Mouse (Mus musculus) right cerebral cortex, postnatal 4 days (tissue): ENCODE data around the gene 1500009C09Rik.
A peak's percentile ranks its signal among the peaks of the same experiment; 100 is the strongest.

Experiments
- DNase-seq: peaks from one replicate; pipeline ENCODE4 v3.0.0-alpha.2; 2022

1500009C09Rik gene

DNA sequence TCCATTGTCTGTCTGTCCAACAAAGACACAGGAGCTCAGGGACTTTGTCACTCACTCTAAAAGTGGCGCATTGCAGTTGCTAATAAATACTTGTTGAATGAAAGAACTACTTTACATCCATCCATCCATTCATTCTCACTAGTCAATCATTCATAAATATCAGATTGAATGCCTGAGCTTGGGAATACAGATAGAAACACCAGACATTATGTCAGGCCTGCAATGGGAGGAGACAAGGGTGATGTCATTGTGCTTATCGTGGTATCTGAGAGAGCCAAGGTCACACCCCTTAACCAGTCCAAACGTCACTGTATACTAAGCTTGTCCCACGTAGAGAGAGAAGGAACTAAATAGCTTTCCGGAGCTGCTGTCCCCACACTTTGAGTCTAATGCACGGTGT lies at the start of gene 1500009C09Rik:
1500009C09Rik (plus strand) TSS at position 301 of the 400 bp plus-strand sequence.
- DNase-seq = no peak

DNA sequence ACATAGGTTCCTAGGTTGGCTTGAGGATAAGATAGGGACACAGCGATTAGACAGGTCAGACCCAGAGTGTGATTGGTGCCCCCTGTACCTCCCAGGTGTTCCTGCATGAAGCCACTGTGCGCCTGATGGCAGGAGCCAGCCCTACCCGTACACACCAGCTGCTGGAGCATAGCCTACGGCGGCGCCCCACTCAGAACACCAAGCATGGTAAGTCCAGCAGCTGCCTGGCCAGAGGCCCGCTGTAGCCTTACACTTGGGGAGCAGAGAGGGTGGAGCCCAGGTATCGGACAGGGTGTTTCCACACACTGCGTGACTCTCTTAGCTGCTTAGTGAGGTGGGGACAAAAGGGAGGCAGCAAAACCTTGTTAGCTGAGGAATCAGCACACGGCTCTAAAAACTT lies 49.1 kb upstream of the 1500009C09Rik start:
- no peak for DNase-seq

DNA sequence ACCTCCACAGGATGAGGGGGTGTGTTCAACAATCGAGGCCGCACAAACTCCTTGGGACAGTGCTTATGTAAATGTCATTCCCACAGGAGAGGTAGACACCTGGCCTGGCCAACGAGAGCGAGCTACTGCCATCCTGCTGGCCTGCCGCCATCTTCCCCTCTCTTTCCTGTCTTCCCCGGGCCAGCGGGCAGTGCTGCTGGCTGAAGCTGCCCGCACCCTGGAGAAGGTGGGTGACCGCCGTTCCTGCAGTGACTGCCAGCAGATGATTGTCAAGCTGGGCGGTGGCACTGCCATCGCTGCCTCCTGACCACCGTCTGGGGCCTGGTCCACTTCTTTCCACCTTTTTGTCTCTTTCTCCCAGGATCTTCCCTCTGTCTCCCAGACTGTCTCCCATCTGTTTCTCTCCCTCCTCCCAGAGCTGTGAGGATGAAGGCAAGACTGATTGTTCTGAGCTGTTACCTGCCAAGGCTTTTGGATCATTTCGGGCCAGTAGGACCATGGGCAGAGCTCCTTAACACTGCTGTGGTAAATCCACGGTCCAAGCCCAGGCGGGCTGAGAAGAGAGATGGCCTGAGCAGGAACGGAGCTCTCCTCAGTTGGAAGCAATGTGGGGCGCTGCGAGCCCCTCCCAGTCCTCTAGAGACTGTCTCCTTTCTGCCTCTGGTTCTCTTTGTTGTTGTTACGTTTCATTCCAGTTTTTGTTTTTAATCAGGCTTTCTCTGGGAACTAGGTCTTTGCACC lies 48.4 kb upstream of the 1500009C09Rik start:
- DNase-seq = no peak

DNA sequence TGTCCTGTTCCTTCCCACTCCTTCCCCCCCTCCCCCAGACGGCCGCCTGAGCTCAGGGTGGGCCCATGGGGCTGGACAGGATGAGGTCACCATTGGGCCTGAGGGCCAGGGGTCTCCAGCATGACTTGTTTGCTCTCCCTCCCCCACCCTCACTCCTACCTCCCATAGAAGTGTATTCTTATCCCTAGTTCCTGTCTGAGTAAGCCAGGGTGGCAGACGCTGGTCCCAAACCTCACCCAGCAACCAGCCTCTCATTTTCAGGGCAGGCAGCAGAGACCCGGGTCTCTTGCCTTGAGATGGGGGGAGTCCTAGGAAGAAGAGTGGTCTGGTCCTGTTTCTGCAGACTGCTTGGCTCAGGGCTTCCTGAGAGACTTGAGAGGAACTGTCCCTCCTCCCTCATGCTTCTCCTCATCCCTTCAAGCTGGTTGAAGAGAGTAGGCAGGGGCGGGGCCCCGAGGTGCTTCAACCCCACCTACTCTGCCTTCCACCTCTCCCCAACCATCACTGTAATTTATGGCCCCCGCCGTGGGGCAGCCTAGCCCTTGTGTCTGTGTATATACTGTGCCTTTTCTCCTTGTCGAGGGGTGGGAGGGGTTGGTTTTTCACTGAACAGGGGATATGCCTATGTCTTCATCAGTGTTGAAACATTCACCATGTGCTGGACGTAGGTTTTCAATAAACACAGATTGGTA lies 47.4 kb upstream of the 1500009C09Rik start:
- no peak for DNase-seq

DNA sequence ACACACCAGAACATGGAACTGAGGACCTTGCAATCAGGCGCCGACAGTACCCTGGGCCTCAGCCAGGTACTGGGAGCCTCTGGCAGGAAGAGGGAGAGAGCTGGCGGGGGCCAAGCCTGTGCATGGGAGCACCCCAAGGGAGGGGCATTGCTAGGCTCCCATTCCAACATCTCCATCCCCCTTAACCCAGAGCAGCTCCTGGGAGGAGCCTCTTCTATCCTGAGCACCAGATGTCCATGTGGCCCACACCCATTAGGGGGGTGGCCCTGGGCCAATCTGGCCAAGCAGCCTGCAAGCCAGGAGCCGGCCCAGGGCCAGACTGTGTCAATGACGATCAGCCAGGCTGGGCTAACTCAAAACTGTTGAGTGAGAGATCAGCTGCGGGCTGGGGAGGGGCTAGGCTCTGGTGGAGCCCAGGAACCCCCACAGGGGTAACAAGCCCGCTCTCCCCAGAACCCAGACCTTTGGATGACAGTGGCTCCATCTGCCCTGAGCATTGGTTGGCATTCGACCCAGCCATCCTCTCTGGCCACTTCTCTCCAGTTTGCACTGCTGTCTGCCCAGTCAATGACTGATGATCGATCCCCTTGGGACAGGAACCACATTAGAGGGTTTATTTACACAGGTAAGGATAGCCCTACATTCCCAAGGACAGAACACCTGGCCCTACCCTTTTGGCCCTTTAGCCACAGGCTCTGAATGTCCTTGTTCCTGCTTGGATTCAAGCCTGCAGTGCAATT lies 45.7 kb upstream of the 1500009C09Rik start:
- DNase-seq = peak; percentile 63

DNA sequence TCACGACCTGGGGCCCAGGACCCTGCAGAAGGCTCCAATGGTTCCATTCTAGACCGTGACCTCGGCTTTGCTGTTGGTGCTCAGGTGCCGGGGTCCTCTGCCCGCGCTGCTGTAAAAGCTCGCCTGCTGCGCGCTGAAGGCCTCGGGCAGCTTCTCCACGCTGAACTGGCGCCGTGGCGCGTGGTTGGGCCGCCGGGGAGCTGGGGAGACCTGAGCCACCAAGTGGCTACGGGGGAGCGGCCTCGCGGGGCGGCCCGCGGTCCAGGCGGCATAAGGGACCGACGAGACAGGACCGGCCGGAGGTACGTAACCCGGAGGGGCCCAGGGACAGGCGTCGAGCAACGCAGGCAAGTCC lies 45.1 kb upstream of the 1500009C09Rik start:
- no peak for DNase-seq

DNA sequence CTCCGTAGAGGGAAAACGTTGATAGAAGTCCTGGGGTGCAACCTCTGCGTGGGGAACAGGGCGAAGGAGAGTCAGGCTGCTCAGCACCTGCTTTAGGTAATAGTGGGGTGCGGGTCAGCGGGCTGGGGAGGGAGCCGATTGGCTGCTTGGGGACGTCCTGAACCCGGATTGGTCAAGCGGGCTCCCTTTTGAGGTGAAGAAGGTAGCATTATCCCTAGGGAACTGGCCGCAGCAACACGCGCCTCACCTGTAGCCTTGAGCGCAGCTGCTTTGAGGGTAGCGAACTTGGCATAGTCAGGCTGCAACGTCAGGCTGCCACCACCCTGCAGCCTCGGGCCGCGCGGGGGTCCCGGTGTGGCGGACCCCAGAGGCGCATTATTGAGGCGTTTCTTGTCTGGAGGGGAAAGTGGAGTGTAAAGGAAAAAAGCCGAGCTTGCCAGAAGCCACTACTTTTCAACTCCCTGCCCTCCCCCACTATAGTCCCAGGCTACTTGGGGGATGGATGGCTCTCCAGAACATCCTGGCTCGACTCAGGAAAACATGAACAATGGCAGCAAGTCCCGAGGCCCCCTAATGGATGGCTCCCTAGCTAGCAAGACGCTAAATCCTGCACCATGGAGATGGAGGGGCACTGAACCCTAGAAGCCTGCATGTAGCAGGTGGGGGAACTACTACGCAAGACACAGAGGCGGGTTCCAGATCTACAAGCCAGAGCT lies 44.5 kb upstream of the 1500009C09Rik start:
- DNase-seq = no peak

DNA sequence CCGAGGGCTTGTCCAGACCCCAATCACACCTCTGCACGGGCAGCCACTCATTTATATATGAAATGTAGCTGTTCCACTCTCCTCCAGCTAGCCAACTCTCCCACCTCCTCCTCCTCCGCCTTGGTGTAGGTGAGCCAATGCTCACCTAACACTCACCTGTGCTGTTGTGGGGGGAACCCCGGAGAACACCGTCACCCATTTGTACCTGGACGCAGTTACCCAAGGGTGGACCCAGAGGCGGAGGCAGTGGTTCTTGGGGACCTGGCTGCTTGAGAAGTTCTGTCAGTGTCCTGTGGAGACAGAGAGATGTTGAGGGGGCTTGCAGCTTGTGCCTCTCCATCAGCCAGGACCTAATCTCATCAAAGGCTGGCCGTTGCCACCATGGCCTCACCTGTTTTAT lies 43.9 kb upstream of the 1500009C09Rik start:
- no peak for DNase-seq

DNA sequence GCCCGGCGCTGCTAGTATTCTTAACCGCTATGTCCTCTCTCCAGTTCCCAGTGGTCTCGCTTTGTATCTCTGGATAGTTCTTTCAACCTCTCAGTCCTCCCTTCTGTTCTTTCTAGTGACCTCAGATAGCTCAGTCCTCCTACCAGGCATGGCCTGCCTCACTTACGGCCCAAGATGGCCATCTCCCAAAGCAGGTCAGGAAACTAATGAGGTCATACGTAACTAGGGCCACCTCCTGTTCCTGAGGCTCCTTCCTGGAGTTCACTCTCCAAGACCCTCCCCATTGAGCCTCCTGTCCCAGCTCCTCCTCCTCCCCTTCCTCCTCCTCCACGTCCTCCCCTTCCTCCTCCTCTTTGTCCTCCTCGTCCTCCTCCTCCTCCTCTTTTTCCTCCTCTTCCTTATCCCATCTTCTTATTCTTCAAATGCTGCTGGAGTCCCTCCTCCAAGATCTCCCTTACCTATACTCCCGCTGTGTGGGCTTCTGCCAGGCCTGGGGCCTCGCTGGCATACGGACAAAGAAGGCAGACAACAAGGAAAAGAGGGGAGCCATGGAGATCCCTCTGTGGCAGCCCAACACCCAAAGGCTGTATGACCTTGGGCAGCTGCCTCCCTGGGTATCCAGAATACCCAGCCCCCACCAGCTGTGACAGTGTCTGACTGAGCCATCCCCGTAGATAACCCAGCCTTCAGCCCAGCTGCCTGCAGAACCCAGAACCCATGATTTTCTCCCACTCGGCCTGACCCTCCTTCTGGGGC lies 42.7 kb upstream of the 1500009C09Rik start:
- DNase-seq = no peak

DNA sequence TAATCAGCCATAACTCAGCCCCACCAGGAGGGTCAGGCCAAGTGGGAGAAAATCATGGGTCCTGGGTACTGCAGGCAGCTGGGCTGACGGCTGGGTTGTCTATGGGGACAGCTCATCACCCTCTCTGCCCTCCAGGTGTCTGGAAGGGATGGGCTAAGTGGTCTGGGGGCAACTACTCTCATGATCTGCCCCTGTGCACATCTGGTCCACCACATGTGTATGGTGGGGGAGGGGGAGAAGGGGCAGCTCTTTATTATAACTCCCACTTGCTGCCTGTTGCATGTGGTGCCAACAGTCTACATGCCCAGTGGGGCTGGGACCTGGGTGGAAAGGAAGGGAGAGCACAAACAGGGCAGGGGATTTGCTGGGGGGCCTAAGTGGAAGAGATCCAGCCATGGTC lies 41.4 kb upstream of the 1500009C09Rik start:
- DNase-seq = no peak

DNA sequence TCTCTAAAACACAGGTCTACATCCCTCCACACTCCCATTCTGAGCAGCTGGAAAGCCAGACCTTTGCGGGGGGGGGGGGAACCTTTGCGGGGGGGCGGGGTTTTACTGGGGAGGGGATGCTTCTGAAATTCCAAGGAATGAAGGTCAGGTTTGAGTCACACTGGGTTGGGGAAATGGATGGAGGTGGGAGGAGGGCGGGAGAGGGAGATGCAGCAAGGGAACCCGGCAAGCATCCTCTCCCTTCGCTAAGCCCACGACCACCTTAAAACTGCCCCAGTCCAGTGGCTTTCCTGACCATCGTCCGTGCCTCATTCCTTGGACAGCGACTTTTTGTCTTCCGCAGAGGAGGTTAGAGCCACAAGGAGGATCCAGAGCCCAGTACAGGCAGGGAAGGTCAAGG lies 40.9 kb upstream of the 1500009C09Rik start:
- DNase-seq = no peak

DNA sequence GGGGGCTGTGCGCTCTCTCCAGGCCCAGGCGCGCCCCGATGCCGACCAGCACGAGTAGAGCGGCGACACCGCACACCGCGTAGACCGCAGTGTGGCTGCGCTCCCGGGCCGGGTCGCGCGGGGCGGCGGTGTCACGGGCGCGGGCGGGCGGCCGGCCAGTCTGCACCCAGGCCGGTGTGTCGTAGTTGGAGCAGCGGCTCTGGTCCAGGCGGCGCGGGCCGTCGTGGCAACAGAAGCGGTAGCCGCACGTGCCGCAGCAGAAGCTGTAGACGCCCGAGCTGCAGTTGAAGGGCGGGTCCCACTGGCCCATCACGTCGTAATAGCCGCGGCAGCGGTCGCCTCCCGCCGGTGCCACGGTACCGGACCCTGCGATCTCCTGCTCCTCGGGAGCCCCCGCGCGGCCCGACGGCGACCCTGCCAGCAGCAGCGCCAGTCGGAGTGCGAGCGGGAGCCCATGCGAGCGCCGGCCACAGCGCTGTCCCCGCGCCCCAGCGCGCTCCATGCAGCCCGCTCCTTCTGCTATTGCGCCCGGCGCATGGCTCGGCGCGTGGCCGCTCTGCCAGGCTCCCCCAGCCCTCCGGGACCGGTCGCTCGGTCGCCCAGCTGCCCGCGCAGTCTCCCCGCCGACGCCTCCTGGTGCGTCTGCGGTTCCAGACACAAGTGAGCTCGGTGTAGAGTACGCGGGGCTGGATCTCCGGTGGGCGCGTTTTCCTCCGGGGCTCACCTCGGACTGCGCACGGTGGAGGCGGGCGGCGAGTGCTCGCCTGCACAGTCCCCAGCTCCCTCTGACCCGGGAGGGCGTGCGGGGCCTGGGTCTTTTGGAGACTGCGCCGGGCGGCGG lies 40.1 kb upstream of the 1500009C09Rik start:
- no peak for DNase-seq

DNA sequence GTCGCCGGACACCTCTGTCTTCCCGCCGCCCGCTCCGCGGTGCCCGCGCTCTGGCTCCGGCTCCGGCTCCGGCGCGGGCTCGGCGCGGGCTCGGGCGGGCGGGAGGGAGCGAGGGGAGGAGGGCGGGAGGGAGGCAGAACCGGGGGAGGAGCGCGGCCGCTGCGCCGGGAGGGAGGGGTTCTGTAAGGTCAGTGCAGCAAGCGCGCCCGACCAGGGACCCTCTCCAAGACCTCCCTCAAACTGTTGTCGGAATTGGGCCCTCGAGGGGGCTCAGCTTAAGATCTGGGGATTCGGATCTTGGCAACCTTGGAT lies 39.5 kb upstream of the 1500009C09Rik start, which contains the start of gene Shisa8:
Shisa8 (minus strand) TSS at position 64 of the 312 bp plus-strand sequence.
- no peak for DNase-seq

DNA sequence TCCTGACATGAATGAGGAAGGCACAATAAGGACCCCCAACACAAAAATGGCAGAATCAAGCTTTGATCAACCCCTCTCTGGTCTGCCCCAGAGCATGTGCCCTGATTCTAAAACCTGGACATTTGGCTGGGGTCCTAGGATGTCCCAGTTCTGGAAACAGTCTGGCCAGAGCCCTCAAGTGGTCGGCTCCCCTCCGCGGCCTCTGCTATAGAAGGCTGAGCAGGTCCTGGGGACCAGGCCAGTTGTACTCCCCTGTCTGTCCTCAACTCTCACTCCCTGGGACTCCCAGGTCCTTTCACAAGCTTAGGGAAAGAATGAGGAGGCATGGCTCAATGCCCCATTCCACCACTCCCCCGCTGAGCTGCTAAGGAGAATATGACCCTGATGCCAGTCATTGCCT lies 39.0 kb upstream of the 1500009C09Rik start:
- no peak for DNase-seq

DNA sequence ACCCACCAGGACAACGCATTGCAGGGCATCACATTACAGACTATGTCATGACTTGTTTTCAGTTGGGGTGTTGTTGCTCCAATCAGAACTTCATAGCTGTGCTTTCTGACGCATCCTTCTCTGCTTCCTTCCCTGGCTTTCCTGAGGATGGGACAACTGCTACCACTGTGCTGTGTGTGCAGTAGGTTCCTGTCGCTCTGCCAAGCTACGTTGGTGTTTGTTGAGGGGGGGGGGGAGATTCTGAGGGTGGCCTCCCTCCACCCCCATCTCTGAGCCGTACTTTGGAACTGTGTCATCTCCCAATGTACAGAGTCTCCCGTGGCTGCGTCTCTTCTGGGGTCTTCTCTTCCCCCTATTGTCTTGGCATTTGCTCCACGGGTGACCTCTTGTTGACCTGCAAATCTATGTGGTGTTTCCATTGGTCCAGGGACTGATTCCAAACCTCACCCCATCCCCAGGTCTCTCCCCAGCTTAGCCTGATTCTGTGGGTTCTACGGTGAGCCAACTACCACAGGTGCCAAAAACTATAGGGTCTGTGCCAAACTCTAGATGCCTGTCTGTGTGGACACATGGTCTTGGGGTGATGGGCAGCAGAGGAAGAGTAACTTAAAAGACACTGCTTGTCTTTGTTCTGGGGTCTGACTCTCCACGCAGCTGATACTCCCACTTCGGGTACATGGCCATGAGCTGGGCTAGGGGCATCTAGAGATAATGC lies 36.7 kb upstream of the 1500009C09Rik start:
- no peak for DNase-seq

DNA sequence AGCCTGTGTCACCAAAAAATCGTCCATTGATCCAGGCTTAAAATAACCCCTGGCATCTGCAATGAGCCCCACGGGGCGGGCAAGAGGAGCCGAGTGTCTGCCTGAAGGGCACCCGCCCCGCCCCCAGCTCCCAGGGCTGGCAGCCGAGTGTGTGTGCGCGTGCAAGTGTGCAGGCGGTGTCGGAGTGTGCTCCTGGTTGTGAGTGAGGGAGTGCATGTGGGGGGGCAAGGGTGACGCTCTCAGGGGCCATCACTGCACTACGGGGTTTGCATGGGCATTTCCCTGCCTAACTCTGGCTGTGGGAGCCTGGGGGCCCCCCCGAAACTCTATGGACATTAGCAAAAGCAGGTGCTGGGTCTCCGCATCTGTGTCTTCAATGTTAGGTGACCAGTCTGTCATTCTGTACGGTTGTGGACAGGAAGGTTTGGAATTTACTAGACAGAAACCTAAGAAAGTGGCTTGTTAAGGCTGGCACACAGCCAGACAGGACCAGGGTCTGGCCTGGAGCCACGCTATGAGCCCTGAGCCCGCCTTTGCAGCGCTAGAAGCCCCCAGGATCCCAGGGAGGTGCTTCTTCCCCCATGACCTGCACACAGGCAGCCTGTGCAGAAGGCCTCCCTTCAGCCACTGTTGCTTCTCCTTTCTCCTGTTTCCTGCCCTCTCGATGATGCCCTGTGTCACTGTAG lies 35.9 kb upstream of the 1500009C09Rik start:
- no peak for DNase-seq

DNA sequence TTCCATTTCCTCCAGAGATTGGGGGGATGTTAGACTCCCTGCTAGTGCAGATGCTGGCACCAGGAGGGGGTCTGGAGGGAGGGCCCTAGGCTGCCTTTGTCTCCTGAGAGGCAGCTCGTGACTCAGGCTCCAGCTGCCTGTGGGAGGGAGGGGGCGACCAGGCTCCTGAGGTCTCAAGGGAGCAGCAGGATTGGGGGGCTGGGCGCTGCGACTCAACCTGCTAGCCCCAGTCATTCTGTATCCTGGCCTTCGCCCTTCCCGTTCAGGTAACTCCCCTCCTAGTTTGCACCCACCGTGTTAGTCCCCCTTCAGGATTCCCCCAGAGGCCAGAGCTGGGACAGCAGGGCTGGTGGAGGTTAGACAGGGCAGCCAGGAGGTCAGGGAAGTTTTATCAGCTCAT lies 35.2 kb upstream of the 1500009C09Rik start:
- DNase-seq = no peak

DNA sequence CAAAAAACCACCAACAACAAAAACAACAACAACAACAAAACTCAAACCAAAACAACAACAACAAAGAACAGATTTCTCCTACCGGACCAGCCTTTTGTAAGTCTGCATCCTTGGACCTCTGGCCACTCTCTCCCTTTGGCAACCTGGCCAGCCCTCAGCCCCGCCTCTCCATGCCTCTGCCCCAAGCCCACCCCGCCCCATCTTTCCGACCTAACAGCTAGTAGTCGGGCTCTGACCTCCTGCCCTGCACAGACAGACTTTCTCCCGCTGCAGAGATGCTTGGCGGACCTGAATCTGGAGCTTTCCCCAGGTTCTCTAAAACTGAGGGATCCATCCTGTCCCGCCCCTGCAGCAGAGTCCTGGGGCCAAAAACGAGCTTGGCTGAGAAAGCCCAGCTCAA lies 34.2 kb upstream of the 1500009C09Rik start:
- DNase-seq = no peak

DNA sequence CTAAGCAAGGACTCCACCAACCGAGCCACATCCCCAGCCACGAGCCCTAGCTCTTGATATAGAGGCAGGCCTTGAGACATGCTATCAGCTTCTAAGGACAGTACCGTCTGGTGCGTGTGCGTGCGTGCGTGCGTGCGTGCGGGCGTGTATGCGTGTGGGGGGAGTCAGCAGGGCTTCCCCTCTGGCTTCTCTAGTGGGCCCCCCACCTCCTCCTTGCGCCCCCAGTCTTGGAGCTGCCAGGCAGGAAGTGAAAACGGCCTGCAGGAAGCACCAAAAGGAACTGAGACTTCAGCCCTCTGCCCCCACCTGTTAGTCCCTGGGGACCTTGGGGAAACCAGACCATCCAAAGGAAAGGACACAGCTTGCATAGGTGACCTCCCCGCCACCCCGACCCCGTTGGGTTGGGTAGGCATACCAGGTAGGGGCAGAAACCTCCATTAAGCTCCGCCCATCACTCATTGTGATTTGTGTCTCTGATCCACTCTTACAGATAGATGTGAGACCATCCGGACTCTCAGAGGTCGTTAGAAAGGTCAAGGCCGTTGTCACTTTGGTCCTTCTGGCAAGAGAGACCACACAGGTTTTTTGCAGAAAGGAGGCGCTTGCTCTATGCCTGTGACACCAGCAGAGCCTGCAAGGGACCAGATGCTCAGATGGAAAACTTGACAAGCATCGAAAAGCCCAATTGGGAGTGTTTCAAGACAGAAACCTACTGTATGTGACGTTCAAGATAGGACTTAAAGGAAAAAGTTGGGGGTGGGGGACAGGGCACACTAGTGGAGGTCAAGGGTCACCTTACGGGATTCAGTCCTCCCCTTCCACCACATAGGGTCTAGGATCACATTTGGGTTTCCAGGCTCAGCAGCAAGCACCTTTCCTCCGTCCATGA lies 33.2 kb upstream of the 1500009C09Rik start:
- no peak for DNase-seq
